Mouse (Mus musculus): ENCODE measurements around the gene Mrpl4. TPM values are rescaled to one million over a fixed set of nuclear protein-coding genes. Genes with fewer than 3 reads are reported as not detected.

Mrpl4 gene
- polyA plus RNA-seq, 1 experiment from 2014 or later, result 129 TPM

GRCm38 (mm10) chr9:21021363-21021762 is 18.8 kb downstream of the Mrpl4 start:
- Histone ChIP-seq H3K9me3 (replicated peaks; ENCODE audit: control insufficient read depth, low read length) (no peaks in the 10 kb centered on the region), H3K4me2 (ENCODE audit: low read length) (no peak overlapping the region), H3K27me3 (replicated peaks; ENCODE audit: control insufficient read depth, insufficient read depth, low read length) (peaks cover 13% of the 10 kb centered on the region), H3K36me3 (ENCODE audit: control insufficient read depth, insufficient read depth, low read length) (no peaks in the 10 kb centered on the region), H3K27ac (ENCODE audit: low read depth, low read length) (no peak overlapping the region), H3K4me1 (ENCODE audit: control insufficient read depth, insufficient read depth, low read length) (no peaks in the 10 kb centered on the region), H3K4me3 (ENCODE audit: low read depth, low read length) (no peak overlapping the region), H3K9ac (ENCODE audit: low read length) (no peak overlapping the region)
- 74% methylated on average over 3 of the region's 3 CpGs for WGBS
- DNase-seq (ENCODE audit: low spot score), result no peak
- ATAC-seq, result no peak

GRCm38 (mm10) chr9:21022288-21022687 is 19.8 kb downstream of the Mrpl4 start:
- no peak overlapping the region for H3K4me2 ChIP-seq (ENCODE audit: low read length)
- H3K36me3 ChIP-seq (ENCODE audit: control insufficient read depth, insufficient read depth, low read length), result no peaks in the 10 kb centered on the region
- DNase-seq (ENCODE audit: low spot score), result no peak
- H3K27ac ChIP-seq (ENCODE audit: low read depth, low read length), result no peak overlapping the region
- 64% methylated on average over 6 of the region's 6 CpGs for WGBS
- ATAC-seq, result no peak
- no peaks in the 10 kb centered on the region for H3K9me3 ChIP-seq (replicated peaks; ENCODE audit: control insufficient read depth, low read length)
- H3K27me3 ChIP-seq (replicated peaks; ENCODE audit: control insufficient read depth, insufficient read depth, low read length), result peaks cover 4% of the 10 kb centered on the region
- H3K4me1 ChIP-seq (ENCODE audit: control insufficient read depth, insufficient read depth, low read length), result no peaks in the 10 kb centered on the region
- H3K4me3 ChIP-seq (ENCODE audit: low read depth, low read length), result no peak overlapping the region
- H3K9ac ChIP-seq (ENCODE audit: low read length), result no peak overlapping the region

GRCm38 (mm10) chr9:21022726-21023125 is 20.2 kb downstream of the Mrpl4 start:
- no peak for DNase-seq (ENCODE audit: low spot score)
- Histone ChIP-seq H3K4me1 (ENCODE audit: control insufficient read depth, insufficient read depth, low read length) (no peaks in the 10 kb centered on the region), H3K27me3 (replicated peaks; ENCODE audit: control insufficient read depth, insufficient read depth, low read length) (no peaks in the 10 kb centered on the region), H3K4me3 (ENCODE audit: low read depth, low read length) (no peak overlapping the region), H3K36me3 (ENCODE audit: control insufficient read depth, insufficient read depth, low read length) (no peaks in the 10 kb centered on the region), H3K4me2 (ENCODE audit: low read length) (no peak overlapping the region), H3K9ac (ENCODE audit: low read length) (no peak overlapping the region), H3K9me3 (replicated peaks; ENCODE audit: control insufficient read depth, low read length) (no peaks in the 10 kb centered on the region), H3K27ac (ENCODE audit: low read depth, low read length) (no peak overlapping the region)
- ATAC-seq, result no peak
- 65% methylated on average over 1 of the region's 1 CpGs for WGBS

GRCm38 (mm10) chr9:21025258-21025810 is 22.8 kb downstream of the Mrpl4 start:
- Histone ChIP-seq H3K36me3 (ENCODE audit: control insufficient read depth, insufficient read depth, low read length) (no peaks in the 10 kb centered on the region), H3K9me3 (replicated peaks; ENCODE audit: control insufficient read depth, low read length) (no peaks in the 10 kb centered on the region), H3K4me1 (ENCODE audit: control insufficient read depth, insufficient read depth, low read length) (peaks cover 2% of the 10 kb centered on the region; the same call in 1 of the 2 replicates), H3K27ac (ENCODE audit: low read depth, low read length) (no peak overlapping the region), H3K4me2 (ENCODE audit: low read length) (no peak overlapping the region), H3K9ac (ENCODE audit: low read length) (no peak overlapping the region), H3K4me3 (ENCODE audit: low read depth, low read length) (no peak overlapping the region), H3K27me3 (replicated peaks; ENCODE audit: control insufficient read depth, insufficient read depth, low read length) (peaks cover 18% of the 10 kb centered on the region)
- DNase-seq (ENCODE audit: low spot score), result no peak
- 77% methylated on average over 19 of the region's 19 CpGs for WGBS
- no peak for ATAC-seq

- Histone ChIP-seq H3K4me2 (ENCODE audit: low read length) (no peak overlapping the region), H3K9ac (ENCODE audit: low read length) (no peak overlapping the region), H3K27ac (ENCODE audit: low read depth, low read length) (no peak overlapping the region), H3K36me3 (ENCODE audit: control insufficient read depth, insufficient read depth, low read length) (no peaks in the 10 kb centered on the region), H3K4me1 (ENCODE audit: control insufficient read depth, insufficient read depth, low read length) (peaks cover 2% of the 10 kb centered on the region; the same call in 1 of the 2 replicates), H3K9me3 (replicated peaks; ENCODE audit: control insufficient read depth, low read length) (no peaks in the 10 kb centered on the region), H3K4me3 (ENCODE audit: low read depth, low read length) (no peak overlapping the region), H3K27me3 (replicated peaks; ENCODE audit: control insufficient read depth, insufficient read depth, low read length) (peaks cover 26% of the 10 kb centered on the region)
- DNase-seq (ENCODE audit: low spot score) (no peak), ATAC-seq (no peak)
- 88% methylated on average over 12 of the region's 12 CpGs for WGBS
Measured at GRCm38 (mm10) chr9:21026849-21027248, 24.3 kb downstream of the Mrpl4 start.

- no peaks in the 10 kb centered on the region for H3K9me3 ChIP-seq (replicated peaks; ENCODE audit: control insufficient read depth, low read length)
- no peak for DNase-seq (ENCODE audit: low spot score)
Measured at GRCm38 (mm10) chr9:21027774-21028290, 25.3 kb downstream of the Mrpl4 start.

GRCm38 (mm10) chr9:21028560-21029110 is 26.1 kb downstream of the Mrpl4 start:
- H3K9ac ChIP-seq (ENCODE audit: low read length), result no peak overlapping the region
- H3K27ac ChIP-seq (ENCODE audit: low read depth, low read length), result no peak overlapping the region
- H3K9me3 ChIP-seq (replicated peaks; ENCODE audit: control insufficient read depth, low read length), result no peaks in the 10 kb centered on the region
- H3K27me3 ChIP-seq (replicated peaks; ENCODE audit: control insufficient read depth, insufficient read depth, low read length), result peaks cover 44% of the 10 kb centered on the region
- DNase-seq (ENCODE audit: low spot score) (no peak), ATAC-seq (no peak)
- 73% methylated on average over 6 of the region's 6 CpGs for WGBS
- peaks cover 8% of the 10 kb centered on the region for H3K4me1 ChIP-seq (ENCODE audit: control insufficient read depth, insufficient read depth, low read length)
- no peak overlapping the region for H3K4me2 ChIP-seq (ENCODE audit: low read length)
- H3K4me3 ChIP-seq (ENCODE audit: low read depth, low read length), result no peak overlapping the region
- no peaks in the 10 kb centered on the region for H3K36me3 ChIP-seq (ENCODE audit: control insufficient read depth, insufficient read depth, low read length)

More at GRCm38 (mm10) chr9:21027774-21028290, 25.3 kb downstream of the Mrpl4 start:
- Histone ChIP-seq H3K27ac (ENCODE audit: low read depth, low read length) (no peak overlapping the region), H3K4me3 (ENCODE audit: low read depth, low read length) (no peak overlapping the region), H3K36me3 (ENCODE audit: control insufficient read depth, insufficient read depth, low read length) (no peaks in the 10 kb centered on the region), H3K4me1 (ENCODE audit: control insufficient read depth, insufficient read depth, low read length) (peaks cover 3% of the 10 kb centered on the region), H3K9ac (ENCODE audit: low read length) (no peak overlapping the region), H3K27me3 (replicated peaks; ENCODE audit: control insufficient read depth, insufficient read depth, low read length) (peaks cover 35% of the 10 kb centered on the region), H3K4me2 (ENCODE audit: low read length) (no peak overlapping the region)
- no peak for ATAC-seq
- WGBS, result 62% methylated on average over 8 of the region's 8 CpGs

- peak within 1 kb of the TSS; percentile 94 for H3K4me2 ChIP-seq (ENCODE audit: low read length)
- peaks cover 8% of the 10 kb centered on the region for H3K4me1 ChIP-seq (ENCODE audit: control insufficient read depth, insufficient read depth, low read length)
- H3K27me3 ChIP-seq (replicated peaks; ENCODE audit: control insufficient read depth, insufficient read depth, low read length), result peaks cover 49% of the 10 kb centered on the region
- H3K9ac ChIP-seq (ENCODE audit: low read length), result peak within 1 kb of the TSS; percentile 5; the same call in 1 of the 2 replicates
- H3K9me3 ChIP-seq (replicated peaks; ENCODE audit: control insufficient read depth, low read length), result no peaks in the 10 kb centered on the region
- no peak within 1 kb of the TSS for H3K27ac ChIP-seq (ENCODE audit: low read depth, low read length)
- WGBS, result 3% methylated on average over 37 of the region's 37 CpGs
- DNase-seq (ENCODE audit: low spot score) (peak; percentile 64), ATAC-seq (0 out of 2 replicates have a peak, but pooled peaks have one; percentile 6)
- H3K36me3 ChIP-seq (ENCODE audit: control insufficient read depth, insufficient read depth, low read length), result no peaks in the 10 kb centered on the region
- H3K4me3 ChIP-seq (ENCODE audit: low read depth, low read length), result peak within 1 kb of the TSS; percentile 8; the same call in 1 of the 2 replicates
Measured at GRCm38 (mm10) chr9:21029291-21030054, 26.9 kb downstream of the Mrpl4 start, which contains the start of gene Icam4. TSS of gene Icam4 (plus strand) at chr9:21029373.
